Mouse (Mus musculus) heart, postnatal 25 days (tissue): ENCODE measurements around the gene Dhrs1. TPM values are rescaled to one million over a fixed set of nuclear protein-coding genes. Genes with fewer than 3 reads are reported as not detected.

Experiments
- DNase-seq: peaks from one replicate; pipeline ENCODE4 v3.0.0; 2022; ENCODE audit warnings: low spot score
- intact Hi-C: fragments of 180-260 bp; cut with DNase I; formaldehyde crosslinking; loops from one replicate; pipeline ENCODE4 v1.15.1; 2025
- total RNA-seq, 2 experiments: library from RNA; stranded (reverse); gene quantifications; 2 replicates each; pipeline ENCODE4 v1.2.3; 2021

Dhrs1 gene
- total RNA-seq, 2 experiments from 2014 or later = 43.7 to 47.0 TPM

DNA sequence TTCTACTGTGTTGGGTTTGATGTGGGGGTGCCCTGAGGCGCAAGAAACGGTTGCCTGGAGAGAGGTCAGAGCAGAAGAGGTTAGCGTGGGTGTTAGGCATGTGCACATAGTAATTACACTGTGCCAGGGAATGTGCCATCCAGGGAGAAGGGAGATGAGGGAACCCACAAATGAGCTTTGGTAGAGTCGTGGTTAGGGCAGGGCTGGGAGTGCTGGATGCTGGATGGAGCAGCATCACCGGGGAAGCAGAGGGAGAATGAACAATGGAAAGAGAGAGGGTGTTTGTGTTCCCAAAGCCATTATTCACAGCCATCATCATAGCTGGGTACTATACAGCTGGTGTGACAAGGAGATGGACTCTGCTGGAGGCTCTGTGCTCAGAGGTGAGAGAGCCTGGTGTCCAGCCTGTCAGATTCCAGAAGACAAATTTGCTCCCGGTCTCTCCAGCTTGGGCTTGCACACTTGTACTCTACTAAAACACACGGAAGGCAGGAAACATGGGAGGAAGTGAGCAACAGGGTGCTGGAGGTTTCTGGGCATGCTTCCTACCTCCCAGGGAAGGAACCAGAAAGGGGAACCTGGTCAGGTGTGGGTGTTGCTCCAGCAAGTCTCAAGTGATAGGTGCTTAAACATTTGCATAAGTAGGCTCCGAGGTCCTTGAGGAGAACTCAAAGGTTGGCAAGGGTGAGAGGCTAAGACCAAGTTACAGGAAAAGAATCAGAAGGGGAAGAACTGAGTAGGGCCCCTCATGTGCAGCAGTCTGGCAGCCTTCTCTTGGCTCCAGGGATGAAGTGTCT lies 17.4 kb downstream of the Dhrs1 start:
- DNase-seq = no peak
- intact Hi-C loops = no loop called here

DNA sequence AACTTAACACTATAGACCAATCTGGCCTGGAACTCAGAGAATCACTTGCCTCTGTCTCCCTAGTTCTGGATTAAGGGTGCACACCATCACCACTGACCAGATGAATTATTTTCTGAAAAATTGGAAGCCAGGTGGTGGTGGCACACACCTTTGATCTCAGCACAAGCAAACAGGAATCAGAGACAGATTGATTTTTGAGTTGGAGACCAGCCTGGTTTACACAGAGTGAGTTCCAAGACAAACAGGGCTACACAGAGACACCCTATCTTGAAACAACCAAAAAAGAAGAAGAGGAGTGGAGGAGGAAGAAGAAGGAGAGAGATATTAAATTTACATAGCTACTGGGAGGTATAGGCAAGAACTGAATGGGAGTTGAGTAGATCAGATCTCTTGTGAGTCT lies 19.2 kb downstream of the Dhrs1 start:
- intact Hi-C loops = no loop called here
- DNase-seq = no peak

GRCm38 (mm10) chr14:55724411-55724871 lies 21.0 kb downstream of the Dhrs1 start:
- peak; percentile 28 for DNase-seq
- intact Hi-C loops = no loop called here

DNA sequence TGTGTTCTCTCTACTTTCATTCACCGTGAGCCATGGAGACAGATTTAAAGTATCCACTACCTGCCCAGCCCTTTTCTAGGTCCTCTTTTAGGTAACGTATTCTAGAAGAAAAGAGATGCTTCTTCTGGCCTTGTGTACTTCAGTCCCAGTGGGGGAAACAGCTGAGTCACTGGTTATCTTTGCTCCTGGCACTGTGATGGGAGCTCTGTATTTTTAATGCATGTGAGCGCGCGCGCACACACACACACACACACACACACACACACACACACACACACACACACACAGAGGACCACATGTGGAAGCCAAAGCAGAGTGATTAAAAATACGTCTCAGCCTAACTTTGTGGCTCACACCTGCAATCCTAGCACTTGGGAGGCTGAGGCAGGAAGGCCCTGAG lies 22.1 kb downstream of the Dhrs1 start:
- intact Hi-C loops = no loop called here
- DNase-seq = no peak

- intact Hi-C loops = no loop called here
- no peak for DNase-seq
Observed at GRCm38 (mm10) chr14:55722438-55722945, 23.0 kb downstream of the Dhrs1 start.

DNA sequence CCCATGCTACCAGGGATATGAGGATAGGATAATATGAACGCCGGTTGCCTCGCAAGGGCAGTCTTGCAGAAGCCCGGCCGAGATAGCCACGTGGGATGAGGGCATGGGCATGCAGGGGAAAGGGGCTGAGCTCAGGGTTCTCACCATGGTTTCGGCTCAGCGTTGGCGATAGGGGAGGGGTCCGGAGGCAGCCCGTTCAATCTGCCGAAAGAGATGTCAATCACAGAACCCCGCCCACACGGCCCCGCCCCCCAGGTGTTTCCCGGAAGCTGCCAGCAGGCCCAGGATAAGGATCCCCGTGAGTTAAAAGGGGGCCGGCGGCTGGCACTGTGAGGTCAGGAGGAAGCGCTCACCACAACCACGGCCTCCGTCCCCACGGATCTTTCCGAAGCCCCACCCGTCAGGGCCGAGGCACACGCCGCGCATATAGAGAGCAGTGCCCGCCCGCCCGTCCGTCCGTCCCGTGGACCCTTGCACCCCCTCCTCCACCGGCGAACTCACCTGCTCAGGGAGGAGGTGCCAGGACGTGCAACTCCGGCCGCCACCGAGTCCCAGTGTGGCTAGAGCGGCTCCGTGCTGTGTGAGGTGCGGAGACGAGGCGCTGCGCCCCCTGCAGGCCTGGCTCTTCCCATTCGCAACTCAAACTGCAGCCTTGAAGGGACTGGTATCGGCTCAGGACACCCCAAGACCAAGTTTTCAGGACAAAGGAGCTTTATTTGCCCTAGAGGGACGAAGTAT lies 23.6 kb downstream of the Dhrs1 start, which contains the start of gene Rabggta:
Rabggta (minus strand) TSS at position 564 of the 738 bp plus-strand sequence.
- intact Hi-C loops = loop anchor here (2.0 kb wide), 1 partner anchor 39 kb away; no protein-coding TSS in a partner anchor
- DNase-seq = peak; percentile 76

- no peak for DNase-seq
- intact Hi-C loops = loop anchor here (2.0 kb wide), 1 partner anchor 38 kb away; no protein-coding TSS in a partner anchor
Observed at GRCm38 (mm10) chr14:55721076-55721475, 24.4 kb downstream of the Dhrs1 start.

DNA sequence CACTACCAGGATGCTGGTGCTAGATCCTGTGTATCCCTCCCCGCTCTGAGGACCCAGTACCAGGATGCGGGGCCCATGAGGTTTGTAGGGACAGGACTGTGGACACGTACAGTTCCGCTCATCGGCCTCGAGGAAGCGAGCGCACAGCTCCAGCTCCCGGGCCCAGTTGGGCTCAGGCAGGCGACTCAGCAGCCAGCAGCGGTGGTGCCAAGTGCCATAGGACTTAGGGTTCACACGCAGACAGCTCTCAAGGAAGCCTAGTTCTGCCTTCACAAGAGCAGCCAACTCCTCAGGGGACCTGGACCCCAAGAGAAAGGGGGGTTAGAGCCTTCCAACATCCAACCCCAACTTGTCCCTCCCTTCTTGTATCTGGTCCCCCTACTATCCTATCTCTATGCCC lies 24.8 kb downstream of the Dhrs1 start:
- intact Hi-C loops = loop anchor here (2.0 kb wide), 1 partner anchor 38 kb away; no protein-coding TSS in a partner anchor
- DNase-seq = no peak

DNA sequence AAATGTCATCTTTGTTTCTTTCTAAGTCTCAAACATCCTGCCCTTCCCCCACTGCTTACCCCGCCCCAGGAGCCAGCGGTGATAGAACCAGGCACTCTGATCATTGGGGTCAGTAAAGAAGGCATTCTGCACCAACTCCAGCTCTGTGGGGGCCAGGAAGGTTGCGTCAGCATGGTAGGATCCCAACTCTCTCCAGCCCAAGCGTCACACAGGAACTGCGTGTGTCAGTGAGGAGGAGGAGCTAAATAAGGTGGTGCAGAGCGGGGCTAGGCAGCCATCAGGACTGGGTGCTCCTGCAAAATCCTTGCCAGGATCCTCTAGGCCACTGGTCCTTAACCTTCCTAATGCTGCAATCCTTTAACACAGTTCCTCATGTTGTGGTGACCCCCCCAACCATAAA lies 25.8 kb downstream of the Dhrs1 start:
- intact Hi-C loops = loop anchor here (2.0 kb wide), 1 partner anchor 37 kb away; no protein-coding TSS in a partner anchor
- DNase-seq = no peak

DNA sequence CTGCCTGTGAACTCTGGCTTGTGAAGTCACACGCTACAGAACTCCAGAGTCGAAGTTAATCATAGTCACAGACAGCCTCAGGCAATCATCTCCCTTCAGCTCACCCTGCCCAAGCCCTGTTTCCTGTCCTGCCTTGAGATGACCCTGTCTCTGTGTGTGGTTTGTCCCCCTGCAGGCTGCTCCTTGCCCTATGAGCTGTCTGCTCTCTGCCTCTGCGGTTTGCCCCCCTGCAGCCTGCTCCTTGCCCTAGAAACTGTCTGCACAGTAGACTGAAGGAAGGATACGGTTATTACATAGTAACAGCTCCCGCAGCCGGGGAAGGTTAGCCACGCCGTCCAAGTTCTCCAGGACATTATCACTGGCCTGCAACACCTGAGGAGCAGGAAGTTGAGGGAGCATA lies 28.6 kb downstream of the Dhrs1 start:
- intact Hi-C loops = no loop called here
- no peak for DNase-seq

DNA sequence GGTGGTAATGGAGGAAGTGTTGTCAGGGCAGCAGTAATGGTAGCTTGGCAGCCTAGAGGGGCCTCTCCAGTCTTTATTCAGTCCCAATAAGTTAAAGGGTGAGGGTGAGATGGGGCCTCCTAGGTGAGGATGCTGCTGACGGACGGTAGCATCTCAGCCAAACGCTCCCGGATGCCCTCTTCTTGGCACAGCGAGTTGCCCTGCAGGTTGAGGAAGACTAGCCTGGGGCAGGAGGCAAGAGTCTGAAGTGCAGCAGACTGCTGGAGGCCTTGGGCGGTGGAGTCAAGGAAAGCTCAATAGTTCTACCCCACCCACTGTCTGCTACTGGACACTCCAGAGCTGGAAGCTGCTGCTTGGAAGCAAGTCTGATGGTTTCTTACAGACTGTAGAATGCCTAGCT lies 29.2 kb downstream of the Dhrs1 start:
- intact Hi-C loops = no loop called here
- no peak for DNase-seq

- intact Hi-C loops = no loop called here
- no peak for DNase-seq
Observed at GRCm38 (mm10) chr14:55714893-55715292, 30.6 kb downstream of the Dhrs1 start.

- DNase-seq = no peak
- intact Hi-C loops = no loop called here
Observed at GRCm38 (mm10) chr14:55713729-55714122, 31.8 kb downstream of the Dhrs1 start, which contains the start of gene Tgm1. Gene Tgm1, minus strand, starts transcription at chr14:55713926.

GRCm38 (mm10) chr14:55713007-55713728 lies 32.3 kb downstream of the Dhrs1 start:
- no peak for DNase-seq
- intact Hi-C loops = no loop called here

- DNase-seq = no peak
- intact Hi-C loops = no loop called here
Observed at GRCm38 (mm10) chr14:55711786-55712185, 33.7 kb downstream of the Dhrs1 start.

GRCm38 (mm10) chr14:55709509-55709908 lies 36.0 kb downstream of the Dhrs1 start:
- DNase-seq = no peak
- intact Hi-C loops = no loop called here

GRCm38 (mm10) chr14:55707397-55707796 lies 38.1 kb downstream of the Dhrs1 start:
- no peak for DNase-seq
- intact Hi-C loops = no loop called here

GRCm38 (mm10) chr14:55706051-55706600 lies 39.4 kb downstream of the Dhrs1 start:
- no peak for DNase-seq
- intact Hi-C loops = no loop called here

GRCm38 (mm10) chr14:55702761-55703160 lies 42.7 kb downstream of the Dhrs1 start:
- intact Hi-C loops = no loop called here
- DNase-seq = no peak

DNA sequence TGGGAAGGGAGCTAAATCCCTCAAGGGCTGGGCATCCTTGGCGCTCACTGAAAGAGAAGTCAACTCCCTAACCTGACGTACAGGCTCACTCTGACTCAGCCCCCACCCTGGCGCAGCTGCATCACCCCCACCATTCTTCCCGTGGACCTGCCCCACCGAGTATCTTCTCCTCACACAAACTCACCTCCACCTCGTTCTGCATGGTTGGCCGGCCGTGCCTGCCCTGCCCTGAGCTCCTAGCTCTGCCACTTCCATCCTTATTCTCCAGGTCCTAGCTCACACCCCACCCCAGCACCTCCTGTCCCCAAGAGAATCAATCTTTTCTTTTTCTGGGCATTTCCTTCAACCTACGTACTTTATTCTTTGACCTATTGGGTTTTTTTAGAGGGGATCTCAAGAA lies 44.4 kb downstream of the Dhrs1 start:
- intact Hi-C loops = no loop called here
- no peak for DNase-seq
